Mouse (Mus musculus): Measurements from ENCODE around the gene Gbf1.

Gene Gbf1

GRCm38 (mm10) chr19:46315752-46316610 is 163.7 kb downstream of the Gbf1 start:
- no peak for DNase-seq (ENCODE audit: low read depth, low spot score)

DNA sequence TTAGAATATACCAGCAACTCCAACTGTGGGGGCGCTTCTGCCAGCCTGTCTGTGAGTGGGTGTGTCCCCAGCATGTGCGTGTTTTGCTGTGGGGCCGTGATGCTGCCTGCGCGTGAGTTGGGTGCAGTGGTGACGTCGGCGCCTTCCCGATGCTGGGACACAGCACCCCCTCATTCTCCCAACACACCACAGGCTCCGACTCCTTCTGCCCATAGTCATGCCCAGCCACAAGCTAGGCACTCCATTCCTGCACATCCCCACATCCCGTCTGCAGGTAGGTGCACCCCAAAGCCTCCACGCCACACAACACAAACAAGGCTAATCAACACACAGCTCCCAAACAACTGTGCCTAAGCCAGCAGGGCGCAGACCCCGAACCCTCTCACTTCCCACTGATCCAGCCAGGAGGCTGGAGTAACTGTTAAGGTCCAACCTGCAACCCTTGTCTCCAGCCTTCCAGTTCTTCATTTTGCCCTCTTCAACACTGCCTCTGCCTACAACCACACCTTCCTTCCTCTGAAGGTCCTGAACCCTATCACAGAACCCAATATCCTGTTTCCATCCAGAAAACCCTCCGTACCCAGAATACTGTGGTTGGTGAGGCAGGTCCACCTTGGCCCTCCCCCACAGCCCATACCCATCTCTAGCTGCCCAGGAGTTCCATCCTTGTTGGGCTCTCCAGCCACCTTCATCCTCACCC is 164.7 kb downstream of the Gbf1 start:
- no peak for DNase-seq (ENCODE audit: low read depth, low spot score)

DNA sequence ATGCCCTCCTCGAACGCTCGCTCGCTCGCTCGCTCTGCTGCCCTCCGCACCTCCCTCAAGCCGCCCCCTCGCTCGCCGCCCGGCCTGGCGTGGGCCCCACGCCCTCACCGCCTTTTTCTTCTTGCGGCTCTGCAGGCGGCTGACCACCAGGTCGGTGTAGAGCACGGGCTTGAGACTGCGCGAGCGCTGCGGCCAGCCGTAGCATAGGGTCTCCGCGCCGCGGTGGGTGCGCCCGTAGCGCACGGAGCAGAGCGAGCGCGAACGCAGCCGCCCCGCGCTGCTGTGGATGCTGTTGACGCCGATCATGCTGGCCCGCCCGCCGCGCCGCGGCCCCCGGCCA is 165.2 kb downstream of the Gbf1 start:
- no peak for DNase-seq (ENCODE audit: low read depth, low spot score)

DNA sequence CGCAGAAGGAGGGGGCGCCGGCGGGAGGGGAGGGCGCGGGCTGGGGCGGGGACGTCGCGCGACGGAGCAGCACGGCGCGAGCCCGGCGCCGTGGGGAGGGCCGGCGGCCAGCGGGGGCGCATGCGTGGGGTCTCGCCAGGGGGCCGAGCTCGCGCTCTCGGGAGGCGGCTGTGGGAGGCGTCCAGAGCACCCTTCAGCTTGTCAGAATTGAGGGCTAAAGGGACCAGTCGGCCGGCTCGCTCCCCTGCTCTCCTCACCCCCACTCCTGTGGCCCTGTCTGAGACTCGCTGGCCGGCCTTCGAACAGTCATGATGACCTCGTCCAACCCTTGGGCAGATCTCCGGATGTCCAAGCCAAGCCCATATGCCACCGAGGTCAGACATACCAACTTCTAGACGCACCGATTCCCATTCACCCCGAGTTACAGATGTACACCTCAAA is 165.7 kb downstream of the Gbf1 start:
- no peak for DNase-seq (ENCODE audit: low read depth, low spot score)

GRCm38 (mm10) chr19:46318586-46319378 is 166.5 kb downstream of the Gbf1 start:
- DNase-seq (ENCODE audit: low read depth, low spot score): peak; percentile 59

- no peak for DNase-seq (ENCODE audit: low read depth, low spot score)
These were observed 167.9 kb downstream of the Gbf1 start for GRCm38 (mm10) chr19:46320076-46320785.

DNA sequence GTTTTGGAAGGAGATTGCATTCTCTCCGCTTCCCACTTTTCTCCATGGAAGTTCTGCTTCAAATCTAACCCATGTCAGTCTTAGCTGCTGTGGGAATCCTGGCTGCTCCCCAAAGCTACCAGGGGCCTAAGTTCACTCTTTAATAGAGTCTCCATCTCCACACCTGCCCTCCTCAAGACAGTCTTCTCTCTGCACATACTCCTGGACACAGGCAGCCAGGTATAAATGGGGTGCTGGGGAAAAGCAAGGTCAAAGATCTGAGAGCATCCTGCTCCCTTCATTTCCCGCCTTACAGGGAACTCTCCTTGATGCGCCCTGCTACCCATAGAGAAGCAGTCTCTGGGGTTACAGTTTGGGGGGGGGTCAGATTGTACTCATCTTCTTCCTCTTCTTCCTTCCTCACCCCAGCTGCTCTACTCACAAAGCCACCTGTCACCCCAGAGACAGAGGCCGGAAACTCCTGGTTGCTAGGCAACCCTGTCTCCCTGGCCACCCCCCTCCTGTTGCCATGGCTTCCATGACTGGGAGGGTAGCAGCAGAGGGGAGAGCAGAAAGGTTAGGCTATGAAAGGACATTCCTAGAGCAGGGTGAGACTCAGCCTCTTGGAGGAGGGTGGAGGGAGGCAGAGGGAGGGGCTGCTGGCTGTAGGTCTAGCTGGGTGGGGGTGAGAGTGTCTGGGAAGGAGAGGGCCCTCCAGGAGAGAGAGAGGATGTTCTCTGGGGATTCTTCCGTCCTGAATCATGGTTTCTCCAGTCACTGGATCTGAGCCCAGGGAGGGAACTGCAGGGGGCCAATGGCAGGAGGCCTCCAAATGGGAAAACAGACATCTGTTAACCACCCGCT is 169.0 kb downstream of the Gbf1 start:
- DNase-seq (ENCODE audit: low read depth, low spot score): peak; percentile 74

GRCm38 (mm10) chr19:46322144-46322995 is 170.1 kb downstream of the Gbf1 start:
- DNase-seq (ENCODE audit: low read depth, low spot score): no peak

DNA sequence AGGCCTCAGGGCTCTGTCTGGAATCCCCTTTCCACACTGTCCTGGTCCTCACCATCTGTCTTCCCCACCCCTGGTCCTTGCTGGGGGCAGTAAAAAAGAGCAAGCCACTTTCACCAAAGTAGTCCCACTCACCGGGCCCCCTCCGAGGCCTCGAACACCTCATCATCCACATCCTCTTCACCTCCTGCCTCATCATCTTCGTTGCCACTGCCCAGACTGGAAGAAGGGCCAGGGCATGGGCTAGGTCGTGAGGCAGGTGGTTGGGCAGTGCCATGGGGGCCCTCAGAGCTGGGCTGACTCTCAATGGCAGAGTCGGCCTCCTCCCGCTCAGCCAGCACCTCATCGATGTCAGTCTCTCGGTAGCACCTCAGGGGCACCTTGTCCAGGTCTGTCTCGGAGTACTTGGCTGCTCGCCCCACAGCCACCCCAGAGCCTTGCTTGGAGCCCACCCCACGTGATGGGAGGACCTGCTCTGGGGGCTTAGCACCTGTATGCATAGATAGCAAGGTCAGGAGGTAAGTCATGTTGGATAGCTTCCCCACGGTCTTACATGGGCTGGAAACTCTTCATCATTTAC is 170.8 kb downstream of the Gbf1 start:
- no peak for DNase-seq (ENCODE audit: low read depth, low spot score)

- DNase-seq (ENCODE audit: low read depth, low spot score): no peak
These were observed 171.4 kb downstream of the Gbf1 start for GRCm38 (mm10) chr19:46323716-46324115.

GRCm38 (mm10) chr19:46324366-46324765 is 172.1 kb downstream of the Gbf1 start:
- no peak for DNase-seq (ENCODE audit: low read depth, low spot score)

DNA sequence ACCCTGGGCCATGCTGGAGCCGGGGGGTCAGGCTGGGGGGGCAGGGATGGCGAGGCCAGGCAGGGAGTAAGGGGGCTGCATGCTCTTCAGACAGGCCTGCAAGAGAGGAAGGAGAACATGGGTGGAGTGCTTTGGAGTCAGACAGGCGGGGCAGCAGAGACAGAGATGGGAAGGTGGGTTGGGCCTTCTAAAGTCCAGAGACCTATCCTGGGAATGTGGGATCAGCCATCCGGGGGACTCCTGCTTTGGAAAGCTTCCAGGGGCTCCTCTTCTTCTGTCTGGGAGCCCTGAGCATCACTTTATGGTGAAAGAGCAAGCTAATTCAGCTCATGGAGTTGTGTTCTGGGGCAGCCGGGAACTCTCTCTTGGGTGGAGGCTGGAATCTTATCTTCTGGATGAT is 172.6 kb downstream of the Gbf1 start:
- DNase-seq (ENCODE audit: low read depth, low spot score): no peak

- no peak for DNase-seq (ENCODE audit: low read depth, low spot score)
These were observed 173.9 kb downstream of the Gbf1 start for GRCm38 (mm10) chr19:46326019-46326755.

- DNase-seq (ENCODE audit: low read depth, low spot score): peak; percentile 70
These were observed 174.5 kb downstream of the Gbf1 start, which contains the start of gene Psd for GRCm38 (mm10) chr19:46326756-46327305. TSS of gene Psd (minus strand) at chr19:46327156.

GRCm38 (mm10) chr19:46327531-46328064 is 175.3 kb downstream of the Gbf1 start:
- no peak for DNase-seq (ENCODE audit: low read depth, low spot score)

- DNase-seq (ENCODE audit: low read depth, low spot score): peak; percentile 98
These were observed 176.0 kb downstream of the Gbf1 start, which contains the start of gene Fbxl15 for GRCm38 (mm10) chr19:46328081-46329030. TSS of gene Fbxl15 (plus strand) at chr19:46328184.
